Mouse (Mus musculus) MEL (cell line): Measurements from ENCODE around the gene Pde4b. TPM values are rescaled to one million over a fixed set of nuclear protein-coding genes. Genes with fewer than 3 reads are reported as not detected.

Source experiments
- DNase-seq: peaks from one replicate; pipeline ENCODE4 v3.0.0; 2011; ENCODE audit warnings: low read depth, low spot score
- H3K27ac ChIP-seq: 2 replicates; pipeline ENCODE4 v1.5.1; 2012; ENCODE audit warnings: low read depth, mild to moderate bottlenecking, control low read depth, low read length, moderate library complexity; ENCODE audit not compliant: control insufficient read depth
- H3K27me3 ChIP-seq, 2 experiments: fragments of 150-350 bp in 1 of 2; sonication (generic) in 1 of 2; 2 replicates each; pipeline ENCODE4 v1.6.1; 2012; ENCODE audit warnings: low read length in 2 of 2, mild to moderate bottlenecking in 2 of 2, improper control_type of control experiment in 1 of 2, moderate library complexity in 1 of 2; ENCODE audit not compliant: insufficient read depth in 2 of 2, control insufficient read depth in 1 of 2
- H3K36me3 ChIP-seq, 2 experiments: 2 replicates each; pipeline ENCODE4 v1.6.1; 2012 to 2014; ENCODE audit warnings: low read length in 2 of 2, improper control_type of control experiment in 1 of 2, inconsistent platforms in 1 of 2, mild to moderate bottlenecking in 1 of 2; ENCODE audit not compliant: insufficient read depth in 2 of 2, control insufficient read depth in 1 of 2
- H3K4me1 ChIP-seq, 2 experiments: fragments of 150-350 bp in 1 of 2; sonication (generic) in 1 of 2; 2 replicates each; pipeline ENCODE4 v1.6.1; 2012; ENCODE audit warnings: low read length in 2 of 2, improper control_type of control experiment in 1 of 2, mild to moderate bottlenecking in 1 of 2; ENCODE audit not compliant: insufficient read depth in 2 of 2, control insufficient read depth in 1 of 2
- H3K4me3 ChIP-seq, 2 experiments: fragments of 150-350 bp in 1 of 2; sonication (generic) in 1 of 2; 2 replicates each; pipeline ENCODE4 v1.5.1; 2012; ENCODE audit warnings: low read depth in 2 of 2, low read length in 2 of 2, mild to moderate bottlenecking in 2 of 2, moderate library complexity in 2 of 2, control low read depth in 1 of 2, improper control_type of control experiment in 1 of 2; ENCODE audit not compliant: control insufficient read depth in 1 of 2, insufficient read depth in 1 of 2
- H3K79me2 ChIP-seq: 2 replicates; pipeline ENCODE4 v1.6.1; 2012; ENCODE audit warnings: mild to moderate bottlenecking, low read length, moderate library complexity; ENCODE audit not compliant: control insufficient read depth, poor library complexity, insufficient read depth
- H3K9ac ChIP-seq: 2 replicates; pipeline ENCODE4 v1.6.1; 2012; ENCODE audit warnings: low read depth, mild to moderate bottlenecking, control low read depth, low read length, moderate library complexity; ENCODE audit not compliant: control insufficient read depth, poor library complexity, severe bottlenecking
- H3K9me3 ChIP-seq: fragments of 150-350 bp; sonication (generic); replicated peaks from 2 replicates; pipeline ENCODE4 v1.6.1; 2012; ENCODE audit warnings: mild to moderate bottlenecking, low read length, improper control_type of control experiment, moderate library complexity; ENCODE audit not compliant: insufficient read depth
- BHLHE40 ChIP-seq: IDR thresholded peaks from 2 replicates; pipeline ENCODE4 v1.6.1; 2012; ENCODE audit warnings: low read depth, mild to moderate bottlenecking, inconsistent platforms, low read length, improper control_type of control experiment, borderline replicate concordance
- CHD2 ChIP-seq: IDR thresholded peaks from 2 replicates; pipeline ENCODE4 v1.6.1; 2011; ENCODE audit warnings: low read length, improper control_type of control experiment
- EP300 ChIP-seq, 2 experiments: IDR thresholded peaks; 2 replicates each; pipeline ENCODE4 v1.6.1; 2011; ENCODE audit warnings: improper control_type of control experiment in 2 of 2, low read length in 2 of 2, low read depth in 1 of 2, mild to moderate bottlenecking in 1 of 2
- ETS1 ChIP-seq: IDR thresholded peaks from 2 replicates; pipeline ENCODE4 v1.6.1; 2012; ENCODE audit warnings: low read depth, mild to moderate bottlenecking, inconsistent platforms, low read length, improper control_type of control experiment, moderate library complexity
- JUND ChIP-seq: IDR thresholded peaks from 2 replicates; pipeline ENCODE4 v1.6.1; 2011; ENCODE audit warnings: low read depth, mild to moderate bottlenecking, improper control_type of control experiment, low read length
- KAT2A ChIP-seq: conservative IDR thresholded peaks from 2 replicates; pipeline ENCODE4 v1.6.1; 2012; ENCODE audit warnings: low read depth, low read length, improper control_type of control experiment, inconsistent platforms
- MAX ChIP-seq: IDR thresholded peaks from 2 replicates; pipeline ENCODE4 v1.6.1; 2011; ENCODE audit warnings: low read length, improper control_type of control experiment
- MAZ ChIP-seq: IDR thresholded peaks from 2 replicates; pipeline ENCODE4 v1.6.1; 2012; ENCODE audit warnings: low read depth, mild to moderate bottlenecking, inconsistent platforms, low read length, improper control_type of control experiment
- MEF2A ChIP-seq: IDR thresholded peaks from 2 replicates; pipeline ENCODE4 v1.6.1; 2014; ENCODE audit warnings: low read depth, mild to moderate bottlenecking, inconsistent platforms, low read length, improper control_type of control experiment; ENCODE audit not compliant: poor library complexity, insufficient replicate concordance, severe bottlenecking; ENCODE audit errors: extremely low read depth
- MXI1 ChIP-seq: IDR thresholded peaks from 2 replicates; pipeline ENCODE4 v1.6.1; 2011; ENCODE audit warnings: mild to moderate bottlenecking, low read depth, low read length, improper control_type of control experiment
- MYB ChIP-seq: IDR thresholded peaks from 2 replicates; pipeline ENCODE4 v1.6.1; 2011; ENCODE audit warnings: mild to moderate bottlenecking, low read depth, low read length, improper control_type of control experiment
- MYC ChIP-seq: IDR thresholded peaks from 2 replicates; pipeline ENCODE4 v1.6.1; 2011; ENCODE audit warnings: low read depth, mild to moderate bottlenecking, low read length, improper control_type of control experiment, moderate library complexity
- NRF1 ChIP-seq: IDR thresholded peaks from 2 replicates; pipeline ENCODE4 v1.6.1; 2014; ENCODE audit warnings: low read depth, mild to moderate bottlenecking, inconsistent platforms, low read length, improper control_type of control experiment, moderate library complexity; ENCODE audit not compliant: poor library complexity, insufficient read depth, severe bottlenecking
- POLR2A ChIP-seq, 2 experiments: IDR thresholded peaks; 2 replicates each; pipeline ENCODE4 v1.6.1; 2011 to 2012; ENCODE audit warnings: low read length in 2 of 2, mild to moderate bottlenecking in 2 of 2, control low read depth in 1 of 2, improper control_type of control experiment in 1 of 2, low read depth in 1 of 2, moderate library complexity in 1 of 2; ENCODE audit not compliant: control insufficient read depth in 1 of 2, insufficient read depth in 1 of 2, poor library complexity in 1 of 2
- POLR2AphosphoS2 ChIP-seq: IDR thresholded peaks from 2 replicates; pipeline ENCODE4 v1.6.1; 2011; ENCODE audit warnings: low read length, improper control_type of control experiment
- RCOR1 ChIP-seq: IDR thresholded peaks from 2 replicates; pipeline ENCODE4 v1.6.1; 2012; ENCODE audit warnings: low read depth, mild to moderate bottlenecking, inconsistent platforms, low read length, improper control_type of control experiment
- TAL1 ChIP-seq: IDR thresholded peaks from 2 replicates; pipeline ENCODE4 v1.6.1; 2012; ENCODE audit warnings: mild to moderate bottlenecking, inconsistent platforms, low read length, moderate library complexity, mixed read lengths
- TBP ChIP-seq: IDR thresholded peaks from 2 replicates; pipeline ENCODE4 v1.8.0; 2011; ENCODE audit warnings: low read depth, low read length, improper control_type of control experiment
- UBTF ChIP-seq: IDR thresholded peaks from 2 replicates; pipeline ENCODE4 v1.6.1; 2012; ENCODE audit warnings: low read depth, mild to moderate bottlenecking, inconsistent platforms, low read length, improper control_type of control experiment, moderate library complexity, borderline replicate concordance; ENCODE audit not compliant: insufficient read depth
- ZC3H11A ChIP-seq: IDR thresholded peaks from 2 replicates; pipeline ENCODE4 v1.6.1; 2012; ENCODE audit warnings: low read depth, mild to moderate bottlenecking, inconsistent platforms, low read length, improper control_type of control experiment
- ZKSCAN1 ChIP-seq: IDR thresholded peaks from 2 replicates; pipeline ENCODE4 v1.6.1; 2012; ENCODE audit warnings: low read depth, mild to moderate bottlenecking, inconsistent platforms, low read length, improper control_type of control experiment, moderate library complexity
- polyA plus RNA-seq, 2 experiments: library from polyadenylated mRNA; stranded (reverse) in 1 of 2; unstranded in 1 of 2; fragments of >175 nt in 1 of 2; fragments of >200 nt in 1 of 2; gene quantifications; 2 replicates each; pipeline versions ENCODE4 v1.2.1 to v1.2.4; 2012; ENCODE audit warnings: low replicate concordance in 2 of 2, low read depth in 1 of 2; ENCODE audit not compliant: insufficient read length in 2 of 2, insufficient read depth in 1 of 2, missing spikeins in 1 of 2
- total RNA-seq: library from RNA; depleted of rRNA; stranded (reverse); fragments of 300-350 nt; gene quantifications from 2 replicates; pipeline ENCODE4 v1.2.3, GENCODE M21; 2012

The Pde4b gene
- total and polyA plus RNA-seq, 3 experiments: 2.7 to 6.0 TPM; not detected in 1

DNA sequence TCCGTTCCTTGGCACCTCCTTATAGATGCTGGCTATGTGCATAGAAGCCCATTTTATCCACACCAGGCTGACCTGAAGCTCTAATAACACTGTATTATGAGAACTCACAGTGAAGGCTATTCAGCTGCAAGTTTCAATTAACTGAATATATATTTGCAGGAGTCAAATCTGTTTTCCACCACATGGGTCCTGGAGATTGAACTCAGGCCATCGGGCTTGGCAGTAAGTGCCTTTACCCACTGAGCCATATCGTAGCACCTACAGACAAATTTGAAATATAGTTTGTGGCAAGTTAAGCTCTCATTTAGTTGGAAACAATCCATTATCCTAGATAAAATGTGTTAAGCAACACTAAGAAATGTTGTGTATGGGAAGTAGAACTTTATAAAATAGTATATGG is 53.9 kb downstream of the Pde4b start:
- Histone ChIP-seq H3K27me3 (no peaks in the 10 kb centered on the region), H3K4me3 (no peak overlapping the region), H3K4me1 (no peaks in the 10 kb centered on the region), H3K36me3 (no peaks in the 10 kb centered on the region), H3K9me3 (no peaks in the 10 kb centered on the region), H3K79me2 (no peaks in the 10 kb centered on the region), H3K27ac (no peak overlapping the region), H3K9ac (no peak overlapping the region)
- no peak for DNase-seq
- TF ChIP-seq POLR2AphosphoS2 (no peak), MAZ (no peak), KAT2A (no peak), CHD2 (no peak), JUND (no peak), MEF2A (no peak), NRF1 (no peak), TBP (no peak), BHLHE40 (no peak), TAL1 (no peak), POLR2A (IDR thresholded peaks at IDR 0.05; ENCODE audit: control insufficient read depth in 1 of 2, insufficient read depth in 1 of 2, low read depth in 1 of 2, low read length in 2 of 2, poor library complexity in 1 of 2) (no peak), MXI1 (no peak)

DNA sequence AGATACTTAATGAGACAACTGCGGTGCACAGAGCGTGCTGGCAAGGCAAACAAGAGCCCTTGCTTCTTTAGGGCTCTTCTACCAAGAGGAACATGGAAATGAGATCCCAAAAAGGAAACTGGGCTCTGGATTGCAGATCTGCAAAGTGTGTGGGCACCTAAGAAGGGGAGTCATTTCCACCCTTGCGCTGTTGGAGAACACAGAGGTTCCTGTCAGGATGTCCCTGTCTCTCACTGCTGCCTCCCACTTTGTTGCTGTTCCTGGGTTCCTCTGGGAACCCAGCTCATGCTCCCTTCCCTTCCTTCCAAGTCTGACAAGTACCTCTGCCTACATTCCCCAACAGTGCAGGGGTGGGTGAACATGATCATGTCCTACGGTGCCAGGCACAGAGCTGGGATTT is 61.4 kb downstream of the Pde4b start:
- Histone ChIP-seq H3K4me3 (no peak overlapping the region), H3K9ac (no peak overlapping the region), H3K79me2 (no peaks in the 10 kb centered on the region), H3K27ac (no peak overlapping the region), H3K27me3 (no peaks in the 10 kb centered on the region), H3K9me3 (no peaks in the 10 kb centered on the region)
- TF ChIP-seq RCOR1 (no peak), ETS1 (no peak), MYC (no peak), EP300 (IDR thresholded peaks at IDR 0.05; ENCODE audit: low read depth in 1 of 2, low read length in 2 of 2) (no peak), MYB (no peak), ZC3H11A (no peak), TBP (no peak), UBTF (no peak), MXI1 (no peak), MEF2A (no peak), ZKSCAN1 (no peak), MAX (no peak)
- TF ChIP-seq, all 39 proteins: peak for 0
- Histone ChIP-seq H3K4me1 (no peaks in the 10 kb centered on the region), H3K36me3 (no peaks in the 10 kb centered on the region)
- DNase-seq: no peak
